Mouse (Mus musculus) left cerebral cortex, postnatal 4 days (tissue): ENCODE measurements around the gene Ccdc63. TPM values are rescaled to one million over a fixed set of nuclear protein-coding genes. Genes with fewer than 3 reads are reported as not detected.

ENCODE experiments used
- total RNA-seq, 2 experiments: library from RNA; stranded (reverse); gene quantifications; 2 replicates each; pipeline ENCODE4 v1.2.3; 2021

The Ccdc63 gene
- total RNA-seq, 2 experiments from 2014 or later, result 1.2 TPM; not detected in 1

Other genes starting within 250 kb of the Ccdc63 start
- gene Cux2, start 90.7 kb downstream of the Ccdc63 start, total RNA-seq, result 100 to 1,000 TPM; 182 to 239 TPM
- gene Myl2, start 39.9 kb downstream of the Ccdc63 start, total RNA-seq, result not detected
- 100 to 1,000 TPM; 212 to 227 TPM for gene Ppp1cc, start 17.5 kb upstream of the Ccdc63 start, total RNA-seq
- 1 to 10 TPM in 1 of 2 experiments, under 1 TPM in 1; 0.84 to 1.2 TPM for gene Hvcn1, start 66.0 kb upstream of the Ccdc63 start, total RNA-seq
- gene Tctn1, start 123.6 kb upstream of the Ccdc63 start, total RNA-seq, result 10 to 100 TPM; 16.4 to 17.8 TPM
- 10 to 100 TPM; 17.1 to 18.5 TPM for gene Pptc7, start 143.5 kb upstream of the Ccdc63 start, total RNA-seq
- 1 to 10 TPM; 6.1 to 6.8 TPM for gene Rad9b, start 213.4 kb upstream of the Ccdc63 start, total RNA-seq
- 100 to 1,000 TPM; 202 to 208 TPM for gene Vps29, start 213.5 kb upstream of the Ccdc63 start, total RNA-seq
- gene Gpn3, start 231.1 kb upstream of the Ccdc63 start, total RNA-seq, result 10 to 100 TPM; 19.9 to 20.6 TPM
- 10 to 100 TPM; 62.7 to 65.4 TPM for gene Fam216a, start 231.5 kb upstream of the Ccdc63 start, total RNA-seq